Mouse (Mus musculus) MEL (cell line): Measurements from ENCODE around the gene Hspa1a. TPM values are rescaled to one million over a fixed set of nuclear protein-coding genes. Genes with fewer than 3 reads are reported as not detected.

Experiments
- DNase-seq: peaks from one replicate; pipeline ENCODE4 v3.0.0; 2011; ENCODE audit warnings: low read depth, low spot score
- H3K27ac ChIP-seq: 2 replicates; pipeline ENCODE4 v1.5.1; 2012; ENCODE audit warnings: low read depth, mild to moderate bottlenecking, control low read depth, low read length, moderate library complexity; ENCODE audit not compliant: control insufficient read depth
- H3K27me3 ChIP-seq, 2 experiments: fragments of 150-350 bp in 1 of 2; sonication (generic) in 1 of 2; 2 replicates each; pipeline ENCODE4 v1.6.1; 2012; ENCODE audit warnings: low read length in 2 of 2, mild to moderate bottlenecking in 2 of 2, improper control_type of control experiment in 1 of 2, moderate library complexity in 1 of 2; ENCODE audit not compliant: insufficient read depth in 2 of 2, control insufficient read depth in 1 of 2
- H3K36me3 ChIP-seq, 2 experiments: 2 replicates each; pipeline ENCODE4 v1.6.1; 2012 to 2014; ENCODE audit warnings: low read length in 2 of 2, improper control_type of control experiment in 1 of 2, inconsistent platforms in 1 of 2, mild to moderate bottlenecking in 1 of 2; ENCODE audit not compliant: insufficient read depth in 2 of 2, control insufficient read depth in 1 of 2
- H3K4me1 ChIP-seq, 2 experiments: fragments of 150-350 bp in 1 of 2; sonication (generic) in 1 of 2; 2 replicates each; pipeline ENCODE4 v1.6.1; 2012; ENCODE audit warnings: low read length in 2 of 2, improper control_type of control experiment in 1 of 2, mild to moderate bottlenecking in 1 of 2; ENCODE audit not compliant: insufficient read depth in 2 of 2, control insufficient read depth in 1 of 2
- H3K4me3 ChIP-seq, 2 experiments: fragments of 150-350 bp in 1 of 2; sonication (generic) in 1 of 2; 2 replicates each; pipeline ENCODE4 v1.5.1; 2012; ENCODE audit warnings: low read depth in 2 of 2, low read length in 2 of 2, mild to moderate bottlenecking in 2 of 2, moderate library complexity in 2 of 2, control low read depth in 1 of 2, improper control_type of control experiment in 1 of 2; ENCODE audit not compliant: control insufficient read depth in 1 of 2, insufficient read depth in 1 of 2
- H3K79me2 ChIP-seq: 2 replicates; pipeline ENCODE4 v1.6.1; 2012; ENCODE audit warnings: mild to moderate bottlenecking, low read length, moderate library complexity; ENCODE audit not compliant: control insufficient read depth, poor library complexity, insufficient read depth
- H3K9ac ChIP-seq: 2 replicates; pipeline ENCODE4 v1.6.1; 2012; ENCODE audit warnings: low read depth, mild to moderate bottlenecking, control low read depth, low read length, moderate library complexity; ENCODE audit not compliant: control insufficient read depth, poor library complexity, severe bottlenecking
- H3K9me3 ChIP-seq: fragments of 150-350 bp; sonication (generic); replicated peaks from 2 replicates; pipeline ENCODE4 v1.6.1; 2012; ENCODE audit warnings: mild to moderate bottlenecking, low read length, improper control_type of control experiment, moderate library complexity; ENCODE audit not compliant: insufficient read depth
- BHLHE40 ChIP-seq: IDR thresholded peaks from 2 replicates; pipeline ENCODE4 v1.6.1; 2012; ENCODE audit warnings: low read depth, mild to moderate bottlenecking, inconsistent platforms, low read length, improper control_type of control experiment, borderline replicate concordance
- HCFC1 ChIP-seq: IDR thresholded peaks from 2 replicates; pipeline ENCODE4 v1.6.1; 2012; ENCODE audit warnings: low read depth, mild to moderate bottlenecking, inconsistent platforms, low read length, improper control_type of control experiment, moderate library complexity
- MAX ChIP-seq: IDR thresholded peaks from 2 replicates; pipeline ENCODE4 v1.6.1; 2011; ENCODE audit warnings: low read length, improper control_type of control experiment
- MXI1 ChIP-seq: IDR thresholded peaks from 2 replicates; pipeline ENCODE4 v1.6.1; 2011; ENCODE audit warnings: mild to moderate bottlenecking, low read depth, low read length, improper control_type of control experiment
- POLR2A ChIP-seq, 2 experiments: IDR thresholded peaks; 2 replicates each; pipeline ENCODE4 v1.6.1; 2011 to 2012; ENCODE audit warnings: low read length in 2 of 2, mild to moderate bottlenecking in 2 of 2, control low read depth in 1 of 2, improper control_type of control experiment in 1 of 2, low read depth in 1 of 2, moderate library complexity in 1 of 2; ENCODE audit not compliant: control insufficient read depth in 1 of 2, insufficient read depth in 1 of 2, poor library complexity in 1 of 2
- POLR2AphosphoS2 ChIP-seq: IDR thresholded peaks from 2 replicates; pipeline ENCODE4 v1.6.1; 2011; ENCODE audit warnings: low read length, improper control_type of control experiment
- ZKSCAN1 ChIP-seq: IDR thresholded peaks from 2 replicates; pipeline ENCODE4 v1.6.1; 2012; ENCODE audit warnings: low read depth, mild to moderate bottlenecking, inconsistent platforms, low read length, improper control_type of control experiment, moderate library complexity
- polyA plus RNA-seq, 2 experiments: library from polyadenylated mRNA; stranded (reverse) in 1 of 2; unstranded in 1 of 2; fragments of >175 nt in 1 of 2; fragments of >200 nt in 1 of 2; gene quantifications; 2 replicates each; pipeline versions ENCODE4 v1.2.1 to v1.2.4; 2012; ENCODE audit warnings: low replicate concordance in 2 of 2, low read depth in 1 of 2; ENCODE audit not compliant: insufficient read length in 2 of 2, insufficient read depth in 1 of 2, missing spikeins in 1 of 2
- total RNA-seq: library from RNA; depleted of rRNA; stranded (reverse); fragments of 300-350 nt; gene quantifications from 2 replicates; pipeline ENCODE4 v1.2.3, GENCODE M21; 2012

Gene Hspa1a
- total and polyA plus RNA-seq, 3 experiments: not detected

- Histone ChIP-seq H3K27me3 (no peaks in the 10 kb centered on the region), H3K36me3 (peaks cover 0 to 18% of the 10 kb centered on the region in 2 experiments; a peak in 3 of 4 replicates), H3K4me3 (no peak overlapping the region), H3K4me1 (peaks cover 2 to 29% of the 10 kb centered on the region in 2 experiments), H3K9ac (no peak overlapping the region), H3K27ac (no peak overlapping the region), H3K79me2 (no peaks in the 10 kb centered on the region), H3K9me3 (no peaks in the 10 kb centered on the region)
- TF ChIP-seq POLR2A (IDR thresholded peaks at IDR 0.05; ENCODE audit: control insufficient read depth in 1 of 2, insufficient read depth in 1 of 2, low read depth in 1 of 2, low read length in 2 of 2, poor library complexity in 1 of 2): no peak
- TF ChIP-seq MXI1: no peak
- TF ChIP-seq BHLHE40: no peak
- no peak for TF ChIP-seq ZKSCAN1
- no peak for DNase-seq
These were observed 45.7 kb upstream of the Hspa1a start for GRCm38 (mm10) chr17:35017706-35018030.

GRCm38 (mm10) chr17:35016791-35017705, 45.1 kb upstream of the Hspa1a start:
- Histone ChIP-seq H3K4me1 (peaks cover 0 to 23% of the 10 kb centered on the region in 2 experiments; a peak in 3 of 4 replicates), H3K27ac (no peak overlapping the region), H3K79me2 (no peaks in the 10 kb centered on the region), H3K9ac (0 out of 2 replicates have a peak overlapping the region, but pooled peaks have one; percentile 14), H3K36me3 (peaks cover 0 to 13% of the 10 kb centered on the region in 2 experiments; a peak in 3 of 4 replicates), H3K4me3 (no peak overlapping the region), H3K27me3 (no peaks in the 10 kb centered on the region), H3K9me3 (no peaks in the 10 kb centered on the region)
- peak; percentile 66 for TF ChIP-seq POLR2AphosphoS2
- TF ChIP-seq MAX: no peak
- peak in 1 of 2 experiments; percentile 31; a peak in 1 of 4 replicates for TF ChIP-seq POLR2A (IDR thresholded peaks at IDR 0.05; ENCODE audit: control insufficient read depth in 1 of 2, insufficient read depth in 1 of 2, low read depth in 1 of 2, low read length in 2 of 2, poor library complexity in 1 of 2)
- DNase-seq: no peak

DNA sequence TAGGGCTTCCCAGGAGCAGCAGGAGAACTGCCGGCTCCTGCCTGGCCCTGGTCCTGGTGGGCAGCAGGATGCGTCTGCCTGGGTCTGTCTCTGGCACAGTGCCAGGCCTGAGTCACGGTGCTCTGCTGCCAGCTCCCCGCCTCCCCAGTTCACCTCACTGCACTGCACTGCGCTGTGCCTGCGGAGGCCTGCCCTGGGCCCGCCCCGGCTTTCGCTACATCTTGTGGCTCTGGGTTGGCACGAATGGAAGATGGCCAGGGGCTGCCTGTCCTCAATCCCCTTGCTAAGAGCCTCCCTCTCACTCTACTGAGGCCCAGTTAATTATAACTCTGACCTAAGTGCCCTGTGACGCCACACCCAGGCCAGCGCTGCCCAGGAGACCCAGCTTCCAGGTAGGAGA, 44.4 kb upstream of the Hspa1a start, which contains the start of gene Vwa7:
Vwa7 (plus strand) TSS at position 204 of the 400 bp plus-strand sequence.
- Histone ChIP-seq H3K79me2 (no peaks in the 10 kb centered on the region), H3K4me3 (no peak within 1 kb of the TSS), H3K9me3 (no peaks in the 10 kb centered on the region), H3K36me3 (peaks cover 0 to 13% of the 10 kb centered on the region in 2 experiments; a peak in 3 of 4 replicates), H3K27me3 (no peaks in the 10 kb centered on the region), H3K27ac (no peak within 1 kb of the TSS), H3K9ac (0 out of 2 replicates have a peak within 1 kb of the TSS, but pooled peaks have one; percentile 14), H3K4me1 (peaks cover 0 to 23% of the 10 kb centered on the region in 2 experiments; a peak in 3 of 4 replicates)
- peak; percentile 56 for DNase-seq
- TF ChIP-seq HCFC1: no peak
